Comparison of ENCODE assay signal across 30 mouse cellular contexts in the genomic region with DNA sequence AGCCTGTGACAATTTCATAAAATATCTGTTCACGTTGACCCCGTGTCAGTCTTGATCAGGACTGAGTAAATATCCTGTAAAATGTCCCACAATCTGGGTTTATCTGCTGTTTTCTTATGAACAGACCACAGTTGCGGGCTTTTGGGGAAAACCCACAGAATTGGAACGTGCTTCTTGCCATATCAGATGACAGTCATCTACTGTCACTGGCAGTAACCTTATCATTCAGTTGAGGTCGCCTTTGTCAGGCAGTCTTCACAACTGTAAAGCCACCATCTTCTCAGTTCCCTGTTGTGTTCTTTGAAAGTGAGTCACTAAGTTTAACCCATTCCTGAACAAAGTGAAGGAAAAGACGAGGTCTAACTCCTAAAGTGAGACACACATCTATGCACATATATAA.
DNase-seq lines count a peak whose midpoint lies in the region; ATAC-seq and TF ChIP-seq lines count a peak whose summit lies in the region.
"Had no signal": no experiment of that assay in that cellular context is flagged by ENCODE, and none has a peak within 500 bp of the region (broad histone marks: within the 10 kb centered on the region; RNA-seq: fewer than 3 reads in every experiment).

No protein-coding gene starts in this region.

- H3K27me3 ChIP-seq in CH12.LX (replicated peaks), result no peaks in the 10 kb centered on the region
- H3K27me3 ChIP-seq in liver, embryonic 11.5 days (replicated peaks; ENCODE audit: control insufficient read depth, insufficient read depth, low read length), result no peaks in the 10 kb centered on the region
- H3K27me3 ChIP-seq: embryonic facial prominence, embryonic 13.5 days; forebrain, embryonic 12.5 days; hindbrain, embryonic 12.5 days; limb, embryonic 13.5 days had no signal

- TF ChIP-seq EP300 in CH12.LX (IDR thresholded peaks at IDR 0.05; ENCODE audit: low read length), result peak; percentile 96

- TF ChIP-seq POLR2A in CH12.LX (IDR thresholded peaks at IDR 0.05; ENCODE audit: low read depth, low read length), result no peak

- in situ Hi-C loops in CH12.LX (cut with MboI; ENCODE audit: low pct_ligation_motif_present, low pct_unique_long_range_greater_than_20kb, low sequenced_read_pairs), result loop anchor here (5.0 kb wide), 1 partner anchor 152 kb away; no protein-coding TSS in a partner anchor

- H3K9me3 ChIP-seq in CH12.LX (replicated peaks; ENCODE audit: low read length), result no peaks in the 10 kb centered on the region
- no peaks in the 10 kb centered on the region for H3K9me3 ChIP-seq in liver, embryonic 11.5 days (ENCODE audit: control insufficient read depth, low read length)
- H3K9me3 ChIP-seq: embryonic facial prominence, embryonic 13.5 days; forebrain, embryonic 12.5 days; hindbrain, embryonic 12.5 days; limb, embryonic 13.5 days; megakaryocyte, embryonic 14.5 days had no signal

- peaks cover 17 to 75% of the 10 kb centered on the region in 2 experiments for H3K4me1 ChIP-seq in CH12.LX (ENCODE audit: control insufficient read depth in 1 of 2, insufficient read depth in 2 of 2)
- peaks cover 3% of the 10 kb centered on the region; the same call in 1 of the 2 replicates for H3K4me1 ChIP-seq in liver, embryonic 11.5 days (replicated peaks; ENCODE audit: control insufficient read depth, insufficient read depth, low read length)
- H3K4me1 ChIP-seq: embryonic facial prominence, embryonic 13.5 days; forebrain, embryonic 12.5 days had no signal

- H3K27ac ChIP-seq in CH12.LX (ENCODE audit: insufficient read depth, low read depth), result no peak overlapping the region
- no peak overlapping the region for H3K27ac ChIP-seq in liver, embryonic 11.5 days (ENCODE audit: low read depth, low read length)
- H3K27ac ChIP-seq: embryonic facial prominence, embryonic 13.5 days; forebrain, embryonic 12.5 days; hindbrain, embryonic 12.5 days; hindbrain, postnatal 0 days; limb, embryonic 13.5 days; stomach, postnatal 0 days had no signal

- H3K36me3 ChIP-seq in CH12.LX (replicated peaks in 1 of 2; ENCODE audit: control insufficient read depth in 1 of 2, insufficient read depth in 1 of 2, low read length in 1 of 2), result no peaks in the 10 kb centered on the region
- H3K36me3 ChIP-seq in liver, embryonic 11.5 days (ENCODE audit: control insufficient read depth, insufficient read depth, low read length), result no peaks in the 10 kb centered on the region
- H3K36me3 ChIP-seq: embryonic facial prominence, embryonic 13.5 days; forebrain, embryonic 12.5 days; hindbrain, embryonic 12.5 days; limb, embryonic 13.5 days had no signal

- TF ChIP-seq CTCF in CH12.LX (conservative IDR thresholded peaks at IDR 0.05 in 1 of 2, IDR thresholded peaks at IDR 0.05 in 1 of 2; ENCODE audit: low read depth in 2 of 2, low read length in 2 of 2), result peak in 1 of 2 experiments; percentile 34; a peak in 1 of 4 replicates

- dilution Hi-C loops in CH12.LX (cut with MboI; ENCODE audit: extremely low pct_ligation_motif_present, extremely low pct_unique_long_range_greater_than_20kb, low sequenced_read_pairs), result no loop called here

- H3K79me2 ChIP-seq in CH12.LX (replicated peaks; ENCODE audit: control insufficient read depth, extremely low read depth, insufficient read depth, poor library complexity, severe bottlenecking), result no peaks in the 10 kb centered on the region

- no peak overlapping the region for H3K4me2 ChIP-seq in CH12.LX (ENCODE audit: insufficient read depth, low read depth, poor library complexity, severe bottlenecking)
- no peak overlapping the region for H3K4me2 ChIP-seq in liver, embryonic 11.5 days
- H3K4me2 ChIP-seq: embryonic facial prominence, embryonic 13.5 days; forebrain, embryonic 12.5 days; hindbrain, embryonic 12.5 days; limb, embryonic 13.5 days had no signal

- DNase-seq in CH12.LX (ENCODE audit: extremely low read depth), result peak; percentile 83
- DNase-seq in c-Kit-positive CD71-positive TER-119-negative erythroid progenitor cells, embryonic 14.5 days (ENCODE audit: low read depth), result peak; percentile 48
- DNase-seq in liver, embryonic 11.5 days (ENCODE audit: low spot score), result no peak
- no peak for DNase-seq in layer of hippocampus, postnatal 25 days (ENCODE audit: extremely low spot score in 1 of 2, low spot score in 1 of 2)
- no peak for DNase-seq in ovary, adult 18-20 months (ENCODE audit: low spot score)
- no peak for DNase-seq in layer of hippocampus, postnatal 36 days
- DNase-seq: adrenal gland, adult 2 months; adrenal gland, postnatal 36 days; B cell, adult 2 months; cerebellum, adult 11 months; cerebellum, adult 9-10 months; forebrain, postnatal 0 days; gastrocnemius, postnatal 10 days; kidney, postnatal 14 days; lung, postnatal 36 days; midbrain, embryonic 14.5 days; retina, postnatal 1 day; right cerebral cortex, postnatal 25 days; thymus, adult 2 months had no signal

- H3K9ac ChIP-seq in CH12.LX (ENCODE audit: insufficient read depth, low read depth), result no peak overlapping the region
- H3K9ac ChIP-seq in liver, embryonic 11.5 days (ENCODE audit: low read depth, low read length), result no peak overlapping the region
- H3K9ac ChIP-seq: embryonic facial prominence, embryonic 13.5 days; forebrain, embryonic 12.5 days; forebrain, postnatal 0 days; hindbrain, embryonic 12.5 days; limb, embryonic 13.5 days had no signal

- WGBS in liver, embryonic 11.5 days, result 40% methylated on average over 6 of the region's 6 CpGs

- TF ChIP-seq RAD21 in CH12.LX (IDR thresholded peaks at IDR 0.05; ENCODE audit: low read depth, low read length), result peak; percentile 42

- no peak overlapping the region for H3K4me3 ChIP-seq in CH12.LX (replicated peaks in 1 of 3; ENCODE audit: low read depth in 2 of 3, low read length in 2 of 3, poor library complexity in 1 of 3)
- no peak overlapping the region for H3K4me3 ChIP-seq in liver, embryonic 11.5 days (ENCODE audit: low read depth, low read length)
- H3K4me3 ChIP-seq: embryonic facial prominence, embryonic 13.5 days; forebrain, embryonic 12.5 days; hindbrain, embryonic 12.5 days; limb, embryonic 13.5 days; megakaryocyte, embryonic 14.5 days had no signal

- ATAC-seq in liver, embryonic 11.5 days (replicated peaks; ENCODE audit: low FRiP score), result peak; percentile 66
- ATAC-seq in megakaryocyte progenitor cell, adult 5-6 weeks (replicated peaks; ENCODE audit: poor library complexity), result peak; percentile 63
- no peak for ATAC-seq in erythroid progenitor cell, adult 5-6 weeks (replicated peaks; ENCODE audit: low FRiP score, poor library complexity, severe bottlenecking)
- ATAC-seq: activated CD4-positive, CD25-positive, alpha-beta regulatory T cell, adult 4 months; forebrain, postnatal 0 days; hindbrain, postnatal 0 days; intestine, embryonic 16.5 days had no signal

TF ChIP-seq in CH12.LX, 34 proteins besides CTCF, POLR2A, EP300 and RAD21:
- TF ChIP-seq SMC3 (IDR thresholded peaks at IDR 0.05; ENCODE audit: low read depth, low read length) (peak; percentile 43), JUND (conservative IDR thresholded peaks at IDR 0.05; ENCODE audit: low read depth, low read length) (peak; percentile 83), MXI1 (IDR thresholded peaks at IDR 0.05; ENCODE audit: low read depth, low read length) (no peak), MAX (IDR thresholded peaks at IDR 0.05; ENCODE audit: low read length) (peak; percentile 72; the same call in 1 of the 2 replicates), NRF1 (IDR thresholded peaks at IDR 0.05; ENCODE audit: low read depth, low read length) (no peak), MAZ (IDR thresholded peaks at IDR 0.05; ENCODE audit: low read depth, low read length) (0 out of 2 replicates have a peak, but pooled peaks have one; percentile 42), CHD2 (IDR thresholded peaks at IDR 0.05; ENCODE audit: low read length) (peak; percentile 59), UBTF (IDR thresholded peaks at IDR 0.05; ENCODE audit: low read depth, low read length) (no peak), MEF2A (IDR thresholded peaks at IDR 0.05; ENCODE audit: borderline replicate concordance, low read depth, low read length) (peak; percentile 81; the same call in 1 of the 2 replicates), USF1 (IDR thresholded peaks at IDR 0.05; ENCODE audit: low read depth, low read length) (no peak), JUN (IDR thresholded peaks at IDR 0.05; ENCODE audit: insufficient read depth, low read depth, low read length) (peak; percentile 77), BHLHE40 (IDR thresholded peaks at IDR 0.05; ENCODE audit: low read depth, low read length) (peak; percentile 100), MAFK (IDR thresholded peaks at IDR 0.05; ENCODE audit: insufficient replicate concordance, low read length) (peak; percentile 88), KAT2A (IDR thresholded peaks at IDR 0.05; ENCODE audit: insufficient replicate concordance, low read length) (0 out of 2 replicates have a peak, but pooled peaks have one; percentile 16), NELFE (IDR thresholded peaks at IDR 0.05; ENCODE audit: low read depth, low read length) (no peak), RCOR1 (conservative IDR thresholded peaks at IDR 0.05; ENCODE audit: low read depth, low read length) (peak; percentile 91; the same call in 1 of the 2 replicates), ETS1 (conservative IDR thresholded peaks at IDR 0.05; ENCODE audit: low read depth, low read length) (peak; percentile 95), ZKSCAN1 (IDR thresholded peaks at IDR 0.05; ENCODE audit: borderline replicate concordance, low read depth, low read length) (no peak), TBP (conservative IDR thresholded peaks at IDR 0.05; ENCODE audit: low read depth, low read length) (peak; percentile 80), GABPA (IDR thresholded peaks at IDR 0.05; ENCODE audit: insufficient replicate concordance, low read depth, low read length) (no peak), MYC (IDR thresholded peaks at IDR 0.05; ENCODE audit: low read depth, low read length) (peak; percentile 78), PAX5 (IDR thresholded peaks at IDR 0.05; ENCODE audit: low read length) (no peak), TCF12 (IDR thresholded peaks at IDR 0.05; ENCODE audit: low read depth, low read length) (peak; percentile 80), IRF4 (IDR thresholded peaks at IDR 0.05; ENCODE audit: low read depth, low read length) (peak; percentile 96)

Comparison
In these comparisons a context has a peak if more than half of its experiments do, and no peak if none do; other contexts are left out.
1. DNase-seq: peak in CH12.LX (single experiment) and c-Kit-positive CD71-positive TER-119-negative erythroid progenitor cells, embryonic 14.5 days (single experiment); none in liver, embryonic 11.5 days (single experiment), layer of hippocampus, postnatal 25 days (0 of 2), ovary, adult 18-20 months (single experiment) and layer of hippocampus, postnatal 36 days (0 of 2).